Mouse (Mus musculus) G1E-ER4 (cell line): ENCODE measurements around the gene Cdc14a. TPM values are rescaled to one million over a fixed set of nuclear protein-coding genes. Genes with fewer than 3 reads are reported as not detected.

ENCODE experiments used
- GATA1 ChIP-seq: IDR thresholded peaks from one replicate; pipeline ENCODE4 v1.8.0; 2012; ENCODE audit warnings: low read length, inconsistent platforms
- polyA plus RNA-seq: library from polyadenylated mRNA; stranded (reverse); fragments of >175 nt; gene quantifications from 2 replicates; pipeline ENCODE4 v1.2.3, GENCODE M21; 2012

The Cdc14a gene
- polyA plus RNA-seq, 1 experiment: 14.4 TPM

DNA sequence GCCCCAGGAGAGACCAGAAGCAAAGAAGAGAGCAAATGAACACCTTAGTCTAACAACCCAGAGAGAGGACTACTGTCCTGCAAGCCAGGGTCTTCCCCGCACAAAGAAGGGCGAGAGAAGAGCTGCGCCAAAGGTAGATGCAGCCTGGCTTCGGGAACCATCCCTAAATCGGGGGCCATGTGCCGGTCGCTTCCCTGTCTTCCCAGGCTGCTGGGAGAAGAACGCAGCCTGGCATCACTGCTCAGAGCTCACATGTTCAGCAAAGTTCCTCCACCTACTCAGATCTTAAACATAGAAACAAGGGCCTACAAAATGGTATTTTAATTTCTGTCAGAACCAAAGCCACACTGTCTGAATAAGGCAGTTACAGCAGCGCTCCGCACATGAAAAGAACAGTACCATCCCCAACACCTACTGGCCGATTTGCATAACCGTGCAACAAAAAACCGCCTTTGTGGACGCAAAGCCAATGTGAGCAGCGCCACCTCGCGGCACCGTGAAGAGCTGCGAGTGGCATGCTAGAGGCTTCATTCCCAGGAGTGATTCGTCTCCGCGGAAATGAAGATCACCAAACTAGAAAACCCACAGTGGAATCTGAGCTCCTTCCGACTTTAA lies 96.7 kb downstream of the Cdc14a start:
- no peak for TF ChIP-seq GATA1

DNA sequence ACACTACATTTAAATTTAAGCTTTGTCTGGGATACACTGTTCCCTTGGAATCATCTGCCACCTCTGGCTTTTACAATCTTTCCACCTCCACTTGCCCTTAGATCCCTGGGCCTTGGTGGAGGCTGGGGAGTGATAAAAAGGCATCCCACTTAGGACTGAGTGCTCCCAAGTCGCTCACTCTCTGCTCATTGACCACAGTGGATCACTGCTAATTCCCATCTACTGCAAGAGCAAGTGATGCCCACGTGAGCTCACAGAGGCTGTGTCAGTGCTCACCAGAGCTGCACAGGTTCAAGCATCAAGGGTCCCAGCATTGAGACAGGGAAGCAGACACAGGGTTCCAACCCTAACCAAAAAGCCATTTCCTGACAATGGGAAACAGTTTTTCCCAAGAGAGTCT lies 98.3 kb downstream of the Cdc14a start:
- no peak for TF ChIP-seq GATA1

DNA sequence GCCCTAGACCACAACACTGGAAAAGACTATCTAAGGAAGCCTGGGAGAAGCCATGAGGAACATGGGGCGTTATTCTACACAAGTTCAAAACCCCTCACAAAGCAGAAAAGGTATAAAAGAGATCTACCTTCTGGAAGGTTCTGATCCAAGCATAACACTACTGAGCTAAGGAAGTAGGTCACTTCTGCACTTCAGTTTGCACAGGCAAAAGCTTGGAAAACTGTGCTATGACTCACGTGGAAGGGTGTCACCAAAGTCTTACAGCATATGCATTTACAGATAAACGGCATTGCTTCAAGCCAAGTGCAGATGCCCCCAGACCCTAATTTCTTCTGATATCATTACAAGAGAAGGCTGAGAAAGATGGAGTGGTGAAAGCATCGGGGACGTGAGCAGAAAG lies 104.1 kb downstream of the Cdc14a start:
- TF ChIP-seq GATA1: no peak

GRCm38 (mm10) chr3:116311838-116312237 lies 112.0 kb downstream of the Cdc14a start:
- no peak for TF ChIP-seq GATA1

GRCm38 (mm10) chr3:116311173-116311572 lies 112.7 kb downstream of the Cdc14a start:
- TF ChIP-seq GATA1: no peak

DNA sequence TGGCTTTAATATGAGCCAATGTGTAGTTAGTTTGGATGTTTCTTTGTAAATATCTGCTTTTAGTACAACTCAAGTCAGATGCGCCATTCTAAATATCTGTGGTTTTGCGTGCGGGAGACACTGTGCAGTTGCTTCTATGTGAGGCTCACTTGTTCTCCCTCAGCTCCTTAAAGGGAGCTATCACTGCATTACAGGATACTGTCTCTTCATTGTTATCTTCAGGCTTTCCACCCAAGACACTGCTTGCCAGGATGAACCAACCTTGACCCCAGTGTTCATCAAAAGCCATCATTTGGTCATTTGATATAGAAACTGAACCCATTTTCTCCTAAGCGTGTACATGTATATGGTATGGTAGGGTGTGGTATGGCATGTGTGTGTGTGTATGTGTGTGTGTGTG lies 113.2 kb downstream of the Cdc14a start:
- no peak for TF ChIP-seq GATA1

DNA sequence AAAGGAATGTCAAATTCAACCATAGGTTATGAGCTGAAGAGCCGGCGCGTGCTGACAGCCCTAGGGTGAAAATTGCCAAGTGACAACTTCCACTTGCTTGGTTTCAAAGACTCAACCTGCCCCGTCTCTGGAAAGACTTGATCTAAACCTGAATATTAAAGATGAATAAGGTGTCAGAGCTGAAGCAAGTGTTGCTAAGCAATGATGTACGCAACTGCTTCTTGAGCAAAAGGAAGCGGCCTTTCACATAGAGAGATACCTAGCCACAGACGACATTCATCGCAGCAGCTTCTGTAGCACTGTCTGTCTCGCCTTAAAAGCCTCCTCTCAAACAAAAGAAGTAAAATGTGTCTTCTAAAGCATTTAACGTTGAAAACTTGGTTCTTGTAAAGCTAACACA lies 113.8 kb downstream of the Cdc14a start:
- TF ChIP-seq GATA1: no peak

GRCm38 (mm10) chr3:116304800-116305753 lies 118.8 kb downstream of the Cdc14a start:
- TF ChIP-seq GATA1: no peak

DNA sequence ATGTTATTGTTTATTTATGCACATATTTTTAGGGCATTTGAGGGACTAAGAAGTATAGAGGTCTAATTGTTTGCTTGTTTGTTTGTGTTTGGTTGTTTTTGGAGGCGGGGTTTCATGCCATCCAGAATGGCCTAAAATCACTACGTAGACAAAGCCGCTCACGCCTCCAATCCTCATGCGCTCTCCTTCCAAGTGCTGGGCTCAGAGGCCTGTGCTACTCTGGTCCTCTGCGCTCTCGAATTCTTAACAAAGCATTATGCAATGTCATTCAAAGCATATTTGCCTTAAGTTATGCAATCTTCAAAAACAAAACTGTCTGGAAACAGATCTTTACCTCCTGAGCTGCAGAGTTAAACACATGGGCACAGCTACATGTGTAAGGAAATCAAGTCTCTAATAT lies 121.3 kb downstream of the Cdc14a start:
- TF ChIP-seq GATA1: no peak

DNA sequence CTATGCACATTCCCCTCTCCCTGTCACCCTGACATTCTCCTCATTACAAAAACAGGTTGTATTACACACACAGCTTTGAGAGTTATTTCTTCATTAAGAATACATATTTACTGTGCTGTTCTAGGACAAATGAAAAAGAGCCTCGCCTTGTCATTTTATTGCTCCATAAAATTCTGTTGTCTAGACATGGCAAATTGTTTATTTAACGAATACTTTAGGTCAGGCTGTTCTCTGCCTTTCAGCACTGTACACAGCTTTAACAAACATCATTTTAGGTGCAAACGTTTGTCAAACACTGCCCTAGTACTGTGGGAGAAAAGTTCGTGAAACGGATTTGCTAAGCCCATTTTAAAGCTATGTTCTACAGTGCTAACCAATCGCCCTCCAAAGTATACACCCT lies 122.1 kb downstream of the Cdc14a start:
- TF ChIP-seq GATA1: no peak

DNA sequence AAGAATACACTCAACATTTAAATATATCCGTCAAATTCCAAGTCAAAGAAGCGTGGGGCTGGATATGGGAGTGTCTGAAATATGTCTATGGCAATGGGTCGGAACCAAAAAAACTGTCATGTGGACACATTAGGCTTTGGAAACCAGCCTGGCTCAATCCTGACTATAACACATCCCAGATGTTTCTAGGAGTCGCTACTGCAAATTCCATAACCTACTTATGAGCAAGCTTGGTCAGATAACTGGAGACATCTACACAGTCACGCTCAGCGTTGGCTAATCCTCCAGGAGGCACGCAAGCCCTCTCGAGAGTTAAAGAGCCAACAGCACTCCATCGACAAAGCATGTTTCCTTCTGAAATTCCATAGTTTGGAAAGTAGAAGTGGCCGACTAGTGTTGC lies 125.1 kb downstream of the Cdc14a start:
- no peak for TF ChIP-seq GATA1

DNA sequence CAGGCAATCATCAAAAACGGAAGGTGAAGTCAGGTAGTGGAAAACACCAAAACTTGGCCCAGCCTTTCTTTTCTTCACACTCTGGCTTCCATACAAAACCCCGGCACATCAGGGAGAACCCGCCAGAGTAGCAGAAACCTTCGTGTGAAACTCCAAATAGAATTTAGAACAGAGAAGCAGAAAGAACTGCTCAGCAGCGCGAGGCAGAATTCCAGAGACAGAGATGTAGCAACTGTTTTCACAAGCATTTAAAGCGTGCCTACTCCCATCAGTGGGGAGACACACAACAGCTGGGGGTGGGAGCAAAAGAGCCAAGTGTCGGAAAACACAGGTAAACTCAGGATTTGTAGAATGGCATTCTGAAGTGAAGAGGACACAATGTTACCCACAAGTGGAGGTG lies 125.8 kb downstream of the Cdc14a start:
- TF ChIP-seq GATA1: no peak

- no peak for TF ChIP-seq GATA1
Observed at GRCm38 (mm10) chr3:116297170-116297569, 126.7 kb downstream of the Cdc14a start.

- TF ChIP-seq GATA1: no peak
Observed at GRCm38 (mm10) chr3:116290041-116290815, 133.6 kb downstream of the Cdc14a start.

GRCm38 (mm10) chr3:116288833-116289232 lies 135.0 kb downstream of the Cdc14a start:
- no peak for TF ChIP-seq GATA1

GRCm38 (mm10) chr3:116284735-116285134 lies 139.1 kb downstream of the Cdc14a start:
- TF ChIP-seq GATA1: no peak
